18 mouse cellular contexts compared by ENCODE assay signal in the genomic region with DNA sequence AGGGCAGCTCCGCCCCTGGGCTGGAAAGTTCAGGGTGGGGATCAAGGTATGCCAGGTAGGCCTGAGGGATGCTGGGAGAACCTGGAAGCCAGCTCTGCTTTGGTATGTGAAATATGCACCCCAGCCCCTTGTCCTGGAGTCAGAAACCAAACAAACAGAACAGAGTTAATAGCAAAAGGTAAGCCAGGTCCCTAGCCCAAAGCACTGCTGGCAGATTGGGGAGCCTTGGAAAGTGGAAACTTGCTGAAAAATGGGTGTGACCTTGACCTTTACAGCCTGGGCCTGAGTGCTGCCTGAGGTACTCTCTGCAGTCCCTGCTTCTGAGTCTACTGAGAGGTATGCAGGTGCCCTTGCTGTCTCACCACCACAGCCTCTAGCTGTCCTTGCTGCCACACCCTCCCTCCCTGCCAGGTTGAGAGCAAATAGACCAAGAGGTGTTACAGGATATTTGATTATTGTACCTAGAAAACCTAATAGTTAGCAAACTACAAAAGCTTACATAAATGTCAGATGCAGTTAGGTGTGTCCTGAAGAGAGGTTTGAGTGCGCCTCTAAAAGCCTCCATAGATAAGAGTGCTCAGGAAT. TPM values are rescaled to one million over a fixed set of nuclear protein-coding genes. Genes with fewer than 3 reads are reported as not detected.
DNase-seq lines count a peak whose midpoint lies in the region; ATAC-seq lines count a peak whose summit lies in the region.
"Had no signal": no experiment of that assay in that cellular context is flagged by ENCODE, and none has a peak within 500 bp of the region (broad histone marks: within the 10 kb centered on the region; RNA-seq: fewer than 3 reads in every experiment).

No protein-coding gene starts in this region.

- no peaks in the 10 kb centered on the region for H3K9me3 ChIP-seq in heart, embryonic 12.5 days (replicated peaks)
- H3K9me3 ChIP-seq: heart, embryonic 15.5 days; hindbrain, embryonic 13.5 days; midbrain, embryonic 12.5 days had no signal

- no peaks in the 10 kb centered on the region for H3K27me3 ChIP-seq in heart, embryonic 12.5 days (replicated peaks)
- H3K27me3 ChIP-seq: heart, embryonic 15.5 days; hindbrain, embryonic 13.5 days; midbrain, embryonic 12.5 days had no signal

- no peak overlapping the region for H3K4me2 ChIP-seq in heart, embryonic 12.5 days
- H3K4me2 ChIP-seq: heart, embryonic 15.5 days; hindbrain, embryonic 13.5 days; midbrain, embryonic 12.5 days had no signal

- WGBS in heart, embryonic 12.5 days = 63% methylated on average over 2 of the region's 2 CpGs

- H3K9ac ChIP-seq in heart, embryonic 12.5 days = no peak overlapping the region
- H3K9ac ChIP-seq: heart, embryonic 15.5 days; hindbrain, embryonic 13.5 days; liver, postnatal 0 days; midbrain, embryonic 12.5 days had no signal

- ATAC-seq in heart, embryonic 12.5 days (ENCODE audit: insufficient number of reproducible peaks, low FRiP score) = no peak
- ATAC-seq: liver, postnatal 0 days had no signal

- H3K4me1 ChIP-seq in heart, embryonic 12.5 days (replicated peaks) = no peaks in the 10 kb centered on the region
- H3K4me1 ChIP-seq: heart, embryonic 15.5 days; hindbrain, embryonic 13.5 days; midbrain, embryonic 12.5 days had no signal

- DNase-seq in adrenal gland, adult 2 months = peak; percentile 37
- DNase-seq in adrenal gland, adult 18-20 months (ENCODE audit: low spot score in 2 of 2) = no peak
- DNase-seq in adrenal gland, postnatal 14 days = peak; percentile 28
- DNase-seq in lung, adult 18-20 months = peak; percentile 76 to 80
- DNase-seq in lung, postnatal 4 days = peak; percentile 46 to 78
- DNase-seq in thymus, postnatal 25 days = no peak
- no peak for DNase-seq in spleen, adult 12 weeks (ENCODE audit: low spot score)
- DNase-seq: cerebellum, adult 9-10 months; gastrocnemius, postnatal 25 days; liver, postnatal 0 days; thymus, postnatal 36 days had no signal

- no peaks in the 10 kb centered on the region for H3K36me3 ChIP-seq in heart, embryonic 12.5 days
- H3K36me3 ChIP-seq: heart, embryonic 15.5 days; hindbrain, embryonic 13.5 days; midbrain, embryonic 12.5 days had no signal

- H3K4me3 ChIP-seq in heart, embryonic 12.5 days = no peak overlapping the region
- H3K4me3 ChIP-seq: heart, embryonic 15.5 days; hindbrain, embryonic 13.5 days; left cerebral cortex, adult 2 months; midbrain, embryonic 12.5 days; myocyte had no signal

- H3K27ac ChIP-seq in heart, embryonic 12.5 days (ENCODE audit: poor library complexity, severe bottlenecking) = no peak overlapping the region
- H3K27ac ChIP-seq: heart, embryonic 15.5 days; hindbrain, embryonic 13.5 days; left cerebral cortex, adult 2 months; midbrain, embryonic 12.5 days had no signal

RNA-seq across cellular contexts. Expression of a gene that starts 7.7 kb away (rescaled TPM):
- not detected for total RNA-seq in adrenal gland, adult 2 months (2021)
- not detected in 2 replicates for polyA plus RNA-seq in adrenal gland, adult 2 months (2012; rRNA removed)
- not detected for total RNA-seq in adrenal gland, adult 18-20 months (2021)
- not detected in 2 replicates for total RNA-seq in adrenal gland, postnatal 14 days (2021)
- polyA plus RNA-seq in heart, embryonic 12.5 days (2016; fragmentation: Nextera tagmentation; extraction: Ambion mirVana) = not detected in 2 replicates
- total RNA-seq: gastrocnemius, postnatal 25 days; left cerebral cortex, adult 2 months had no signal
- polyA plus RNA-seq: frontal cortex, adult 2 months; heart, embryonic 15.5 days; hindbrain, embryonic 13.5 days; midbrain, embryonic 12.5 days; myocyte had no signal

Comparison
In these comparisons a context has a peak if more than half of its experiments do, and no peak if none do; other contexts are left out.
1. DNase-seq: peak in adrenal gland, adult 2 months (single experiment), adrenal gland, postnatal 14 days (single experiment), lung, adult 18-20 months (2 of 2) and lung, postnatal 4 days (2 of 2); none in adrenal gland, adult 18-20 months (0 of 2), thymus, postnatal 25 days (single experiment) and spleen, adult 12 weeks (single experiment).